Mouse (Mus musculus): ENCODE data around the gene Mad1l1.

DNA sequence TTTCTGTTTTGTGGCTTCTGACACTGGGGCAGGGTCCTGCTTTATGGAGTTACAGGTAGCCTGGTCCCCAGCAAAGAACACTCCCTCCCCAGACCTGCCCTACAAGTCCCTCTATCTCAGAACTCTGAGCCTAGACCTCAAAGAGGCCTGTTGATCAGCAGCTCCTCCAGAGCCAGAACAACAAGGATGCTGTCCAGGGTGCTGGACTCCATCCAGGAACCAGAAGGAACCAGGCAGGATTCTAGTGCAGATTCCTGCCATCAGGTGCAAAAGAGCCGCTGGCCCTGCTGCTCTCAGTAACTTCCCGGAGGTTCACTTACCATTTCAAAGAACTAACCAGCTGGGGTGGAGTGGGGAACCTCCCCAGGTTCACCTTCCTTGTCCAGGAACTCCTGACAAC, 103.5 kb downstream of the Mad1l1 start:
- no peak for TF ChIP-seq CTCF (IDR thresholded peaks at IDR 0.05 in 2 of 3, conservative IDR thresholded peaks at IDR 0.05 in 1 of 3; ENCODE audit: control insufficient read depth in 1 of 3, insufficient read depth in 1 of 3, low read depth in 2 of 3, low read length in 3 of 3, poor library complexity in 1 of 3, severe bottlenecking in 1 of 3)
- TF ChIP-seq UBTF (IDR thresholded peaks at IDR 0.05; ENCODE audit: borderline replicate concordance, insufficient read depth, low read depth, low read length), result no peak
- TF ChIP-seq GATA1 (IDR thresholded peaks at IDR 0.05; ENCODE audit: low read depth, low read length), result no peak
- no peak for TF ChIP-seq CHD1 (IDR thresholded peaks at IDR 0.05; ENCODE audit: low read depth, low read length)
- no peak for TF ChIP-seq EP300 (IDR thresholded peaks at IDR 0.05; ENCODE audit: low read depth in 1 of 2, low read length in 2 of 2)
- no peak for TF ChIP-seq MYC (IDR thresholded peaks at IDR 0.05; ENCODE audit: low read depth, low read length)
- no peak for TF ChIP-seq MYB (IDR thresholded peaks at IDR 0.05; ENCODE audit: low read depth, low read length)
- peak; percentile 50; the same call in 1 of the 2 replicates for TF ChIP-seq SIN3A (IDR thresholded peaks at IDR 0.05; ENCODE audit: low read length)
- no peak for TF ChIP-seq RAD21 (IDR thresholded peaks at IDR 0.05; ENCODE audit: low read depth, low read length)
- TF ChIP-seq ZC3H11A (IDR thresholded peaks at IDR 0.05; ENCODE audit: low read depth, low read length), result no peak
- no peak for TF ChIP-seq POLR2A (IDR thresholded peaks at IDR 0.05; ENCODE audit: control insufficient read depth in 1 of 2, insufficient read depth in 1 of 2, low read depth in 1 of 2, low read length in 2 of 2, poor library complexity in 1 of 2)
- TF ChIP-seq POLR2AphosphoS5 (IDR thresholded peaks at IDR 0.05; ENCODE audit: borderline replicate concordance, low read depth, low read length), result no peak
- no peak for TF ChIP-seq TAL1 (IDR thresholded peaks at IDR 0.05; ENCODE audit: low read length)
- TF ChIP-seq CHD2 (IDR thresholded peaks at IDR 0.05; ENCODE audit: low read length), result no peak

Data from MEL (cell line).